10 mouse cellular contexts compared by ENCODE assay signal in genomic region chr2:10921486-10922450, GRCm38 (mm10).
DNase-seq lines count a peak whose midpoint lies in the region; ATAC-seq and TF ChIP-seq lines count a peak whose summit lies in the region.
"Had no signal": no experiment of that assay in that cellular context is flagged by ENCODE, and none has a peak within 500 bp of the region (broad histone marks: within the 10 kb centered on the region; RNA-seq: fewer than 3 reads in every experiment).

No protein-coding gene starts in this region.

- H3K4me1 ChIP-seq in embryonic facial prominence, embryonic 13.5 days: peaks cover 12% of the 10 kb centered on the region; the same call in 1 of the 2 replicates
- peaks cover 9% of the 10 kb centered on the region for H3K4me1 ChIP-seq in hindbrain, embryonic 16.5 days (ENCODE audit: control insufficient read depth, insufficient read depth, low read depth, low read length)
- peaks cover 18% of the 10 kb centered on the region for H3K4me1 ChIP-seq in midbrain, embryonic 15.5 days
- H3K4me1 ChIP-seq in intestine, embryonic 16.5 days (ENCODE audit: control insufficient read depth, insufficient read depth, low read length): no peaks in the 10 kb centered on the region

- H3K9me3 ChIP-seq in embryonic facial prominence, embryonic 13.5 days: no peaks in the 10 kb centered on the region
- H3K9me3 ChIP-seq in hindbrain, embryonic 16.5 days (ENCODE audit: control insufficient read depth, low read length): no peaks in the 10 kb centered on the region
- no peaks in the 10 kb centered on the region for H3K9me3 ChIP-seq in midbrain, embryonic 15.5 days
- no peaks in the 10 kb centered on the region for H3K9me3 ChIP-seq in intestine, embryonic 16.5 days (ENCODE audit: control insufficient read depth, low read length)

- intact Hi-C loops in gastrocnemius, adult 2 months (cut with DNase I): no loop called here
- intact Hi-C loops in gastrocnemius, postnatal 36 days (cut with DNase I): no loop called here

- H3K4me2 ChIP-seq in embryonic facial prominence, embryonic 13.5 days: peak overlapping the region; percentile 36
- peak overlapping the region; percentile 45 for H3K4me2 ChIP-seq in hindbrain, embryonic 16.5 days (ENCODE audit: low read length)
- H3K4me2 ChIP-seq in midbrain, embryonic 15.5 days: peak overlapping the region; percentile 34
- H3K4me2 ChIP-seq in intestine, embryonic 16.5 days (ENCODE audit: low read depth, low read length): no peak overlapping the region
- H3K4me2 ChIP-seq: heart, embryonic 11.5 days had no signal

- no peak for ATAC-seq in embryonic facial prominence, embryonic 13.5 days (ENCODE audit: insufficient number of reproducible peaks, insufficient read depth, low FRiP score, low TSS enrichment, low read depth)
- ATAC-seq in hindbrain, embryonic 16.5 days: peak; percentile 50
- peak; percentile 63 for ATAC-seq in midbrain, embryonic 15.5 days (replicated peaks)
- no peak for ATAC-seq in inflammation-experienced regulatory T-cells, adult 6 months
- ATAC-seq in intestine, embryonic 16.5 days: no peak

- H3K27me3 ChIP-seq in embryonic facial prominence, embryonic 13.5 days: 0 out of 2 replicates have a peak, but pooled peaks cover 4% of the 10 kb centered on the region
- no peaks in the 10 kb centered on the region for H3K27me3 ChIP-seq in hindbrain, embryonic 16.5 days (replicated peaks; ENCODE audit: control insufficient read depth, insufficient read depth, low read length)
- H3K27me3 ChIP-seq in midbrain, embryonic 15.5 days (replicated peaks): no peaks in the 10 kb centered on the region
- H3K27me3 ChIP-seq in intestine, embryonic 16.5 days (replicated peaks; ENCODE audit: control insufficient read depth, insufficient read depth, low read length): no peaks in the 10 kb centered on the region

- no peak overlapping the region for H3K9ac ChIP-seq in embryonic facial prominence, embryonic 13.5 days
- peak overlapping the region; percentile 19; the same call in 1 of the 2 replicates for H3K9ac ChIP-seq in hindbrain, embryonic 16.5 days (ENCODE audit: low read depth, low read length)
- H3K9ac ChIP-seq in midbrain, embryonic 15.5 days: no peak overlapping the region
- H3K9ac ChIP-seq in intestine, embryonic 16.5 days (ENCODE audit: low read depth, low read length): no peak overlapping the region

- no peaks in the 10 kb centered on the region for H3K36me3 ChIP-seq in embryonic facial prominence, embryonic 13.5 days
- H3K36me3 ChIP-seq in hindbrain, embryonic 16.5 days (ENCODE audit: control insufficient read depth, insufficient read depth, low read length): no peaks in the 10 kb centered on the region
- no peaks in the 10 kb centered on the region for H3K36me3 ChIP-seq in midbrain, embryonic 15.5 days (replicated peaks)
- no peaks in the 10 kb centered on the region for H3K36me3 ChIP-seq in intestine, embryonic 16.5 days (ENCODE audit: control insufficient read depth, insufficient read depth, low read length)

- H3K4me3 ChIP-seq in gastrocnemius, adult 2 months: peak overlapping the region; percentile 2; the same call in 1 of the 2 replicates
- H3K4me3 ChIP-seq in embryonic facial prominence, embryonic 13.5 days: no peak overlapping the region
- peak overlapping the region; percentile 6; the same call in 1 of the 2 replicates for H3K4me3 ChIP-seq in hindbrain, embryonic 16.5 days (ENCODE audit: low read length)
- H3K4me3 ChIP-seq in midbrain, embryonic 15.5 days: peak overlapping the region; percentile 13; the same call in 1 of the 2 replicates
- H3K4me3 ChIP-seq in intestine, embryonic 16.5 days (ENCODE audit: low read length): no peak overlapping the region

- WGBS in embryonic facial prominence, embryonic 13.5 days: 27% methylated on average over 13 of the region's 13 CpGs
- WGBS in hindbrain, embryonic 16.5 days: 25% methylated on average over 13 of the region's 13 CpGs
- 27% methylated on average over 13 of the region's 13 CpGs for WGBS in midbrain, embryonic 15.5 days
- WGBS in intestine, embryonic 16.5 days: 37% methylated on average over 13 of the region's 13 CpGs

- H3K27ac ChIP-seq in gastrocnemius, adult 2 months: no peak overlapping the region
- H3K27ac ChIP-seq in embryonic facial prominence, embryonic 13.5 days: no peak overlapping the region
- H3K27ac ChIP-seq in hindbrain, embryonic 16.5 days (ENCODE audit: low read depth, low read length): peak overlapping the region; percentile 51
- peak overlapping the region; percentile 29; the same call in 1 of the 2 replicates for H3K27ac ChIP-seq in midbrain, embryonic 15.5 days
- H3K27ac ChIP-seq in intestine, embryonic 16.5 days (ENCODE audit: low read length): no peak overlapping the region

- TF ChIP-seq CTCF in gastrocnemius, adult 2 months (IDR thresholded peaks at IDR 0.05): no peak

- DNase-seq in gastrocnemius, adult 2 months: no peak
- no peak for DNase-seq in gastrocnemius, postnatal 36 days
- DNase-seq in cerebellum, adult 11 months: no peak
- DNase-seq: cerebellum, adult 9-10 months had no signal

Comparison
In these comparisons a context has a peak if more than half of its experiments do, and no peak if none do; other contexts are left out.
1. H3K27ac ChIP-seq: peak in hindbrain, embryonic 16.5 days (single experiment) and midbrain, embryonic 15.5 days (single experiment); none in gastrocnemius, adult 2 months (single experiment), embryonic facial prominence, embryonic 13.5 days (single experiment) and intestine, embryonic 16.5 days (single experiment).
2. H3K4me3 ChIP-seq: peak in gastrocnemius, adult 2 months (single experiment), hindbrain, embryonic 16.5 days (single experiment) and midbrain, embryonic 15.5 days (single experiment); none in embryonic facial prominence, embryonic 13.5 days (single experiment) and intestine, embryonic 16.5 days (single experiment).
3. ATAC-seq: peak in hindbrain, embryonic 16.5 days (single experiment) and midbrain, embryonic 15.5 days (single experiment); none in embryonic facial prominence, embryonic 13.5 days (single experiment), inflammation-experienced regulatory T-cells, adult 6 months (single experiment) and intestine, embryonic 16.5 days (single experiment).